Mouse (Mus musculus) thymus, adult 2 months (tissue): Measurements from ENCODE around the gene Hdac5. TPM values are rescaled to one million over a fixed set of nuclear protein-coding genes. Genes with fewer than 3 reads are reported as not detected.

Source experiments
- DNase-seq: peaks from one replicate; pipeline ENCODE4 v3.0.0; 2021
- H3K27ac ChIP-seq: fragments of 200-500 bp; 2 replicates; pipeline ENCODE4 v1.5.1; 2012; ENCODE audit warnings: low read length, control low read depth; ENCODE audit not compliant: control insufficient read depth, insufficient read depth
- H3K27me3 ChIP-seq: fragments of 200-500 bp; 2 replicates; pipeline ENCODE4 v1.6.1; 2012; ENCODE audit warnings: mild to moderate bottlenecking, low read length, moderate library complexity, mixed read lengths; ENCODE audit not compliant: control insufficient read depth, insufficient read depth
- H3K36me3 ChIP-seq: fragments of 200-500 bp; 2 replicates; pipeline ENCODE4 v1.6.1; 2012; ENCODE audit warnings: mild to moderate bottlenecking, low read length, moderate library complexity; ENCODE audit not compliant: control insufficient read depth, insufficient read depth
- H3K4me1 ChIP-seq: fragments of 200-500 bp; replicated peaks from 2 replicates; pipeline ENCODE4 v1.6.1; 2012; ENCODE audit warnings: low read length; ENCODE audit not compliant: control insufficient read depth, insufficient read depth
- H3K4me3 ChIP-seq: fragments of 200-500 bp; 2 replicates; pipeline ENCODE4 v1.5.1; 2012; ENCODE audit warnings: mild to moderate bottlenecking, low read length, control low read depth, moderate library complexity; ENCODE audit not compliant: control insufficient read depth, insufficient read depth
- CTCF ChIP-seq: fragments of 200-500 bp; IDR thresholded peaks from 2 replicates; pipeline ENCODE4 v1.5.1; 2012; ENCODE audit warnings: mild to moderate bottlenecking, control low read depth, low read length, moderate library complexity, borderline replicate concordance; ENCODE audit not compliant: control insufficient read depth, poor library complexity, insufficient read depth; ENCODE audit errors: extremely low read depth
- POLR2A ChIP-seq: fragments of 200-500 bp; IDR thresholded peaks from 2 replicates; pipeline ENCODE4 v1.6.1; 2012; ENCODE audit warnings: mild to moderate bottlenecking, low read length, control low read depth, moderate library complexity; ENCODE audit not compliant: control insufficient read depth, poor library complexity, insufficient read depth; ENCODE audit errors: extremely low read depth
- WGBS: fragments of 180-500 bp; shearing (Covaris S2); methylation state at CpG from one replicate; pipeline ENCODE4 v1.1.7; 2018; 5-methylcytosine and 5-hydroxymethylcytosine counted together
- polyA plus RNA-seq: library from polyadenylated mRNA; depleted of rRNA; stranded (reverse); fragments of >200 nt; gene quantifications from 2 replicates; pipeline ENCODE4 v1.2.3, GENCODE M21; 2012

The Hdac5 gene
- polyA plus RNA-seq, 1 experiment: 76.8 TPM

GRCm38 (mm10) chr11:102198245-102198644, 31.7 kb downstream of the Hdac5 start:
- DNase-seq: no peak
- H3K4me1 ChIP-seq: no peaks in the 10 kb centered on the region
- H3K4me3 ChIP-seq: no peak overlapping the region
- TF ChIP-seq CTCF: no peak
- no peak for TF ChIP-seq POLR2A
- peaks cover 12% of the 10 kb centered on the region for H3K36me3 ChIP-seq
- 84% methylated on average over 6 of the region's 6 CpGs for WGBS
- H3K27me3 ChIP-seq: no peaks in the 10 kb centered on the region
- no peak overlapping the region for H3K27ac ChIP-seq

GRCm38 (mm10) chr11:102196018-102196797, 33.8 kb downstream of the Hdac5 start:
- TF ChIP-seq POLR2A: no peak
- no peak for DNase-seq
- no peaks in the 10 kb centered on the region for H3K4me1 ChIP-seq
- no peak overlapping the region for H3K4me3 ChIP-seq
- H3K27me3 ChIP-seq: no peaks in the 10 kb centered on the region
- H3K27ac ChIP-seq: no peak overlapping the region
- WGBS: 95% methylated on average over 21 of the region's 21 CpGs
- H3K36me3 ChIP-seq: peaks cover 9% of the 10 kb centered on the region

- Histone ChIP-seq H3K27ac (no peak overlapping the region), H3K4me3 (no peak overlapping the region), H3K4me1 (peaks cover 6% of the 10 kb centered on the region; the same call in 1 of the 2 replicates), H3K36me3 (peaks cover 5% of the 10 kb centered on the region; the same call in 1 of the 2 replicates), H3K27me3 (no peaks in the 10 kb centered on the region)
- TF ChIP-seq POLR2A: no peak
- TF ChIP-seq CTCF: no peak
- no peak for DNase-seq
- 96% methylated on average over 9 of the region's 9 CpGs for WGBS
Observed at GRCm38 (mm10) chr11:102193657-102194440, 36.1 kb downstream of the Hdac5 start.

GRCm38 (mm10) chr11:102190848-102191247, 39.1 kb downstream of the Hdac5 start:
- no peak overlapping the region for H3K27ac ChIP-seq
- peaks cover 7% of the 10 kb centered on the region; the same call in 1 of the 2 replicates for H3K4me1 ChIP-seq
- TF ChIP-seq CTCF: no peak
- TF ChIP-seq POLR2A: no peak
- no peak for DNase-seq
- H3K36me3 ChIP-seq: peaks cover under 1% of the 10 kb centered on the region; the same call in 1 of the 2 replicates
- 81% methylated on average over 4 of the region's 4 CpGs for WGBS
- no peaks in the 10 kb centered on the region for H3K27me3 ChIP-seq
- no peak overlapping the region for H3K4me3 ChIP-seq

GRCm38 (mm10) chr11:102189461-102190436, 40.2 kb downstream of the Hdac5 start, which contains the start of gene G6pc3:
G6pc3 (plus strand) TSS chr11:102189620.
- peak; percentile 68 for DNase-seq
- no peaks in the 10 kb centered on the region for H3K36me3 ChIP-seq
- 1% methylated on average over 50 of the region's 50 CpGs for WGBS
- TF ChIP-seq POLR2A (0 out of 2 replicates have a peak, but pooled peaks have one; percentile 19), CTCF (no peak)
- peak within 1 kb of the TSS; percentile 55 for H3K4me3 ChIP-seq
- peaks cover 7% of the 10 kb centered on the region; the same call in 1 of the 2 replicates for H3K4me1 ChIP-seq
- H3K27me3 ChIP-seq: no peaks in the 10 kb centered on the region
- H3K27ac ChIP-seq: no peak within 1 kb of the TSS

GRCm38 (mm10) chr11:102188980-102189379, 41.0 kb downstream of the Hdac5 start:
- H3K27ac ChIP-seq: no peak overlapping the region
- no peak for TF ChIP-seq POLR2A
- no peak for TF ChIP-seq CTCF
- WGBS: 66% methylated on average over 6 of the region's 6 CpGs
- peaks cover 12% of the 10 kb centered on the region for H3K4me1 ChIP-seq
- H3K4me3 ChIP-seq: peak overlapping the region; percentile 55
- no peaks in the 10 kb centered on the region for H3K27me3 ChIP-seq
- no peak for DNase-seq
- H3K36me3 ChIP-seq: no peaks in the 10 kb centered on the region
